Mouse (Mus musculus): ENCODE measurements around the gene Sertm1. TPM values are rescaled to one million over a fixed set of nuclear protein-coding genes. Genes with fewer than 3 reads are reported as not detected.

The Sertm1 gene
- polyA plus RNA-seq (2016; fragmentation: Nextera tagmentation; extraction: Ambion mirVana), result 0.50 and 0.74 TPM in 2 replicates

GRCm38 (mm10) chr3:54915643-54916071 lies at the start of gene Sertm1:
Gene Sertm1, minus strand, starts transcription at chr3:54915887.
- H3K9ac ChIP-seq, result peak within 1 kb of the TSS; percentile 53
- no peak within 1 kb of the TSS for H3K27ac ChIP-seq
- no peaks in the 10 kb centered on the region for H3K36me3 ChIP-seq (replicated peaks)
- H3K4me3 ChIP-seq (replicated peaks), result peak within 1 kb of the TSS; percentile 50
- peaks cover 40% of the 10 kb centered on the region for H3K27me3 ChIP-seq
- WGBS, result under 1% methylated on average over 38 of the region's 38 CpGs
- H3K4me2 ChIP-seq, result peak within 1 kb of the TSS; percentile 83
- peak; percentile 99 for ATAC-seq (ENCODE audit: low FRiP score)
- no peaks in the 10 kb centered on the region for H3K9me3 ChIP-seq
- H3K4me1 ChIP-seq, result peaks cover 12% of the 10 kb centered on the region

DNA sequence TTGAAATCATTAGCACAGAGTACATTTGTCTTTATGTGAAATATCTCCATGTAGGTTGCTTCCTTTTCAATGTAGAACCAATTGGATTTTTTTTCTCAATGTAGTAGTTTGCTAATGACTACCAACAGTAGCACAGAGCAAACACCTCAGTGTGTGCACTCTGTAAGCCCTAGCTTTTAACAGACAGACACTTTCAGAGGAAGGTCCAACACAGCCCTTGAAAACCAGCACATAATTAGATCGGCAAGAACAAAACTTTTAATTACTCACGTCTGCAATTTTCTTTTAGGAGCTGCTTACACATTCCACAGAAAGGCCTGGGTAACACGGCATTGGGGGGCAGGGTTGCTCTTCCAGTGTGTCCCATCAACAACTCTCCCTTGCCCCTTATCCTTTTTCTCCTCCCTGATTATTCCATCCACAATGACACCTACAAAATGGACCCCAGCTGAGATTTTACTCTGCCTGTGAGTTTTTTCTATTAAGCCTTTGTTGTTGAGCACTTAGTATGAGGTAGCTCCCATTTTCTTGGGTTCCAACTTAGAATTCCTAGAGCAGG lies 49.3 kb upstream of the Sertm1 start:
- no peaks in the 10 kb centered on the region for H3K9me3 ChIP-seq
- no peaks in the 10 kb centered on the region for H3K36me3 ChIP-seq (replicated peaks)
- no peaks in the 10 kb centered on the region for H3K27me3 ChIP-seq
- H3K4me3 ChIP-seq (replicated peaks), result no peak overlapping the region
- H3K4me1 ChIP-seq, result peaks cover 16% of the 10 kb centered on the region
- H3K4me2 ChIP-seq, result no peak overlapping the region
- peak overlapping the region; percentile 53 for H3K27ac ChIP-seq
- H3K9ac ChIP-seq, result no peak overlapping the region
- peak; percentile 86 for ATAC-seq (ENCODE audit: low FRiP score)
- 12% methylated on average over 3 of the region's 3 CpGs for WGBS

- Histone ChIP-seq H3K36me3 (replicated peaks) (no peaks in the 10 kb centered on the region), H3K4me1 (peaks cover 6% of the 10 kb centered on the region; the same call in 1 of the 2 replicates), H3K27ac (no peak overlapping the region), H3K4me2 (no peak overlapping the region), H3K9ac (no peak overlapping the region), H3K27me3 (no peaks in the 10 kb centered on the region), H3K9me3 (no peaks in the 10 kb centered on the region), H3K4me3 (replicated peaks) (no peak overlapping the region)
- 54% methylated on average over 6 of the region's 6 CpGs for WGBS
- ATAC-seq (ENCODE audit: low FRiP score), result peak; percentile 69; the same call in 1 of the 2 replicates
Measured at GRCm38 (mm10) chr3:54943067-54943810, 27.6 kb upstream of the Sertm1 start.

DNA sequence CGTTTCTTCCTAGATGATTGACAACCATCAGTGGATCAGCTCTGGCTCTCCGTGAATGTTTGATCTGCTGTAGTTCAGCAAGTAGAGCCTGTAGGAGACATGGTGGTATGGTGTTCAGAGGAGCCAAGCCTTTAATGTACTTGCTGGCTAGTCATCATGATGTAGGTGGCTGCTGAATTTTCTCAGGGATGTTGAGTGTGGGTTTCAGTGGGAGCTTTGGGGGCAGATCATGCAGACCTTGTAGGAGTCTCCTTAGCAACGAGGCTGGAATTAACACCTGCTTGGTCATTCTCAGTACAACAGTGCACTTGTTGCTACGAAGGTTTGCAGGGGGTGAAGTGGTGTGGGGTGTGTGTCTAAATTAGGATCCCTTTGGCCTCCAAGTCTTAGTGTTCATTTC lies 18.8 kb upstream of the Sertm1 start:
- Histone ChIP-seq H3K27me3 (no peaks in the 10 kb centered on the region), H3K4me2 (no peak overlapping the region), H3K9ac (no peak overlapping the region), H3K27ac (no peak overlapping the region), H3K36me3 (replicated peaks) (no peaks in the 10 kb centered on the region), H3K4me1 (no peaks in the 10 kb centered on the region), H3K4me3 (replicated peaks) (no peak overlapping the region), H3K9me3 (no peaks in the 10 kb centered on the region)
- no peak for ATAC-seq (ENCODE audit: low FRiP score)
- 83% methylated on average over 4 of the region's 4 CpGs for WGBS

GRCm38 (mm10) chr3:54932599-54932998 lies 16.9 kb upstream of the Sertm1 start:
- Histone ChIP-seq H3K4me2 (no peak overlapping the region), H3K4me3 (replicated peaks) (no peak overlapping the region), H3K4me1 (no peaks in the 10 kb centered on the region), H3K9ac (no peak overlapping the region), H3K27me3 (no peaks in the 10 kb centered on the region), H3K27ac (no peak overlapping the region), H3K9me3 (no peaks in the 10 kb centered on the region), H3K36me3 (replicated peaks) (no peaks in the 10 kb centered on the region)
- 93% methylated on average over 4 of the region's 4 CpGs for WGBS
- no peak for ATAC-seq (ENCODE audit: low FRiP score)

- peaks cover 4% of the 10 kb centered on the region for H3K4me1 ChIP-seq
- no peak overlapping the region for H3K4me2 ChIP-seq
- no peak overlapping the region for H3K9ac ChIP-seq
- H3K36me3 ChIP-seq (replicated peaks), result no peaks in the 10 kb centered on the region
- H3K27ac ChIP-seq, result no peak overlapping the region
- H3K27me3 ChIP-seq, result peaks cover 22% of the 10 kb centered on the region
- no peak for ATAC-seq (ENCODE audit: low FRiP score)
- 79% methylated on average over 3 of the region's 3 CpGs for WGBS
- no peak overlapping the region for H3K4me3 ChIP-seq (replicated peaks)
- H3K9me3 ChIP-seq, result no peaks in the 10 kb centered on the region
Measured at GRCm38 (mm10) chr3:54920425-54920824, 4.7 kb upstream of the Sertm1 start.

DNA sequence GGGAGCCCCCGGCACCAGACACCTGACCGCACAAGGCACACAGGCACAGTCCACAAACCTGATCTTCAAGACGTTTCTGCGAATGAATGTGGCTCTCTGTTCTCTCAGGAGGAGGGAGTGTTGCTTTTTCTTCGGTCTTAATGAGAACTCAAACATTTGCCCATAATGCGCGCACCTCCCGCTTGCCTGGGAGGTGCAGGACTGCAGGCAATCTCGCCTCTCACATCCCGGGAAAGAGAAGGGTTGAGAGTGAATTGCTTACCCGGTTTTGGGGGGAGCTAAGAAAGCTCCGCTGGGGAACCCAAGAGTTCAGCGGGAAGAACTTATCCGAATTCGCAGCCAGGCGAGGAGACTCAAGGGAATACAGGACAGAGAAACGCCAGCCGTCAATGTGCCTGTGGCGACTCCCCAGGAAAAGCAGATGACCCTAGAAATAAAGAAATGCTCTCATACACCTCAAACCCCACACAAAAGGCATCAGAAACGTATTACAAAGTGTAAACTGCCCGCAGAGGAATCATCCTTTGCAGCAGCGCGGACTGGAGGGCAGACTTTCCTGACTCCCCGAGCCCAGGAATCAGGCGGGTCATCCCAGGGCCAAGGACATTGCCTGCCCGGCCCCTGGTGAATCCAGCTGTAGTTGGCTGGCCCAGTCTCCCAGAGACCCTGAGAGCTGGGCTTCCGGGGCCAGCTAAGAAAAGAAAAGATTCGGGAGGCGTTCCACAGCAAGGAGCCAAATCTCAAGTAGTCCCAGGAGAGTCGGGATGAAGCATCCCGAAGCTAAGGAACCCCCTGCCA lies 643 bp downstream of the Sertm1 start:
- H3K4me1 ChIP-seq, result peaks cover 12% of the 10 kb centered on the region
- 2% methylated on average over 31 of the region's 31 CpGs for WGBS
- peaks cover 40% of the 10 kb centered on the region for H3K27me3 ChIP-seq
- peak; percentile 57; the same call in 1 of the 2 replicates for ATAC-seq (ENCODE audit: low FRiP score)
- no peaks in the 10 kb centered on the region for H3K9me3 ChIP-seq
- peak overlapping the region; percentile 83 for H3K4me2 ChIP-seq
- H3K9ac ChIP-seq, result peak overlapping the region; percentile 53
- H3K27ac ChIP-seq, result no peak overlapping the region
- H3K4me3 ChIP-seq (replicated peaks), result peak overlapping the region; percentile 50
- no peaks in the 10 kb centered on the region for H3K36me3 ChIP-seq (replicated peaks)

DNA sequence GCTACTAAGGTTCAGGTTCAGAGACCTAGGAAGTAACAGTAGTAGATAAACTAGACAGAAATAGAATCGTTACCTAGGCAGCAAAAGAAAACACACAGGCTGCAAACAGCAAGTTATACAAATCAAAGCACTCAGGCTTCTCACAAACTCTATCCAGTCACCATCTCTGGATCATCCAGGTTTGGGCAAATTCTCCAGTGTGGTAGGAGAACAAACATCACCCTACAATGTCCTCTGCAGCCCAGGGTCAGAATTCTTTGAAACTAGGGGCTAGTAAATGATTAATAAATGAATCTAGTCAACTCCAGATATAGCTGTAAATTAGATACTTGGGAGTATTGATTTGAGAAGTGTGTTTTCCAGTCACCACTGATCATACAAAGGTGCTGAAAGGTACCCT lies 6.8 kb downstream of the Sertm1 start:
- Histone ChIP-seq H3K27me3 (peaks cover 2% of the 10 kb centered on the region), H3K4me2 (no peak overlapping the region), H3K9me3 (no peaks in the 10 kb centered on the region), H3K9ac (no peak overlapping the region), H3K36me3 (replicated peaks) (no peaks in the 10 kb centered on the region), H3K4me3 (replicated peaks) (no peak overlapping the region), H3K4me1 (no peaks in the 10 kb centered on the region), H3K27ac (no peak overlapping the region)
- 90% methylated on average over 1 of the region's 1 CpGs for WGBS
- no peak for ATAC-seq (ENCODE audit: low FRiP score)

- Histone ChIP-seq H3K9ac (no peak overlapping the region), H3K4me1 (no peaks in the 10 kb centered on the region), H3K9me3 (no peaks in the 10 kb centered on the region), H3K36me3 (replicated peaks) (no peaks in the 10 kb centered on the region), H3K27ac (no peak overlapping the region), H3K4me3 (replicated peaks) (no peak overlapping the region), H3K27me3 (no peaks in the 10 kb centered on the region), H3K4me2 (no peak overlapping the region)
- 92% methylated on average over 10 of the region's 10 CpGs for WGBS
- no peak for ATAC-seq (ENCODE audit: low FRiP score)
Measured at GRCm38 (mm10) chr3:54897974-54898373, 17.7 kb downstream of the Sertm1 start.

DNA sequence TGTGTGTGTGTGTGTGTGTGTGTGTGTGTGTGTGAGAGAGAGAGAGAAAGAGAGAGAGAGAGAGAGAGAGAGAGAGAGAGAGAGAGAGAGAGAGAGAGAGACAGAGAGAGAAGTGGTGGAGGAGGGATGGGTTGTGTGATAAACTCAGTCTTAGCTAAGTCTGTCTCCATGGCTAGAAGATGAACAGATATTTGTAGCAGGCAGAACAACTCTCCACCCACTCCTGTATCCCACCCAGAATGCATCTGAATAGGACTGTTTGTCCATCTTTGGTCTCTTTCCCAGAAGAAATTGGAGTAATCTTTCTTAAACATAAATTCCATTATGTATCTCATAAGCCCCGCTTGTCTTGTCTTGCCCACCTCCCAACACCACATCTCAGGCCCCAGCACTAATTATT lies 20.8 kb downstream of the Sertm1 start:
- Histone ChIP-seq H3K27ac (no peak overlapping the region), H3K4me3 (replicated peaks) (no peak overlapping the region), H3K9me3 (no peaks in the 10 kb centered on the region), H3K27me3 (no peaks in the 10 kb centered on the region), H3K4me2 (no peak overlapping the region), H3K4me1 (0 out of 2 replicates have a peak, but pooled peaks cover 6% of the 10 kb centered on the region), H3K9ac (no peak overlapping the region), H3K36me3 (replicated peaks) (no peaks in the 10 kb centered on the region)
- WGBS, result 89% methylated on average over 1 of the region's 1 CpGs
- no peak for ATAC-seq (ENCODE audit: low FRiP score)

- Histone ChIP-seq H3K4me3 (replicated peaks) (no peak overlapping the region), H3K4me1 (0 out of 2 replicates have a peak, but pooled peaks cover 6% of the 10 kb centered on the region), H3K9me3 (no peaks in the 10 kb centered on the region), H3K27ac (no peak overlapping the region), H3K4me2 (no peak overlapping the region), H3K27me3 (no peaks in the 10 kb centered on the region), H3K9ac (no peak overlapping the region), H3K36me3 (replicated peaks) (no peaks in the 10 kb centered on the region)
- 34% methylated on average over 4 of the region's 4 CpGs for WGBS
- ATAC-seq (ENCODE audit: low FRiP score), result no peak
Measured at GRCm38 (mm10) chr3:54892218-54892617, 23.5 kb downstream of the Sertm1 start.

DNA sequence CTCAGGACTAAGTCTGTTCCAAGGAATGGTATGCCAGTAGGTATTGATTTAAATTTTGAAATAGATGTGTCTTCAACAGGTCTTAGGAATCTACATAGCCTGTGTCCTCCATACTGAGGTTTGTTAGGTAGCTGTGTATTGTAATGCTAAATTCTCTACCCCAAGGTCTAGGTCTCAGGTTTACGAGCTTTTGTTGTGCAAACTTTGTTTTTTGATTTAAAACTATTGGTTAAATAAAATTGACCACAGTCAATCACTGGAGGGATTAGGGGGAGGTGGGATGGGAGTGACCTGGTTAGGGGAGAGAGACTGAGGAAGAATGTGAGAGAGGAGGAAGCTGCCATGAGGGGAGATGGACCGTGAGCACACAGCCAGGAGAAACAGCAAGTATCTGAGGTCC lies 29.2 kb downstream of the Sertm1 start:
- Histone ChIP-seq H3K4me3 (replicated peaks) (no peak overlapping the region), H3K4me1 (no peaks in the 10 kb centered on the region), H3K36me3 (replicated peaks) (no peaks in the 10 kb centered on the region), H3K27me3 (no peaks in the 10 kb centered on the region), H3K27ac (no peak overlapping the region), H3K9ac (no peak overlapping the region), H3K9me3 (no peaks in the 10 kb centered on the region), H3K4me2 (no peak overlapping the region)
- WGBS, result 85% methylated on average over 2 of the region's 2 CpGs
- ATAC-seq (ENCODE audit: low FRiP score), result no peak

Measured in forebrain, embryonic 12.5 days (tissue).